Mouse (Mus musculus) cerebellum, adult (tissue): ENCODE results near the gene Pbld2.
"Not testable (repeated sequence)": the region's sequence is repeated elsewhere in the genome, so short reads cannot be mapped to it uniquely, and the experiment has no call there.

Experiments
- ATAC-seq: cut with Nextera tagmentation; 2 replicates; pipeline ENCODE4 v1.9.2; 2017; ENCODE audit warnings: mild to moderate bottlenecking, moderate library complexity, mixed read lengths; ENCODE audit not compliant: insufficient number of reproducible peaks, low FRiP score, low TSS enrichment

The Pbld2 gene

GRCm38 (mm10) chr10:63025016-63025415 is 901 bp downstream of the Pbld2 start:
- no peak for ATAC-seq

GRCm38 (mm10) chr10:63025491-63026011 is 1.4 kb downstream of the Pbld2 start:
- ATAC-seq: no peak

- no peak for ATAC-seq
Observed at GRCm38 (mm10) chr10:63026156-63026794, 2.2 kb downstream of the Pbld2 start.

GRCm38 (mm10) chr10:63026795-63027160 is 2.7 kb downstream of the Pbld2 start:
- ATAC-seq: no peak

GRCm38 (mm10) chr10:63027376-63028161 is 3.5 kb downstream of the Pbld2 start:
- ATAC-seq: no peak

- ATAC-seq: no peak
Observed at GRCm38 (mm10) chr10:63028396-63028795, 4.3 kb downstream of the Pbld2 start.

GRCm38 (mm10) chr10:63032267-63032666 is 8.2 kb downstream of the Pbld2 start:
- no peak for ATAC-seq

- ATAC-seq: no peak
Observed at GRCm38 (mm10) chr10:63032956-63033355, 8.8 kb downstream of the Pbld2 start.

- ATAC-seq: no peak
Observed at GRCm38 (mm10) chr10:63038571-63039320, 14.6 kb downstream of the Pbld2 start.

GRCm38 (mm10) chr10:63039867-63040628 is 15.9 kb downstream of the Pbld2 start:
- no peak for ATAC-seq

GRCm38 (mm10) chr10:63043154-63043553 is 19.0 kb downstream of the Pbld2 start:
- ATAC-seq: no peak

- no peak for ATAC-seq
Observed at GRCm38 (mm10) chr10:63047751-63048150, 23.6 kb downstream of the Pbld2 start.

GRCm38 (mm10) chr10:63049106-63049505 is 25.0 kb downstream of the Pbld2 start:
- no peak for ATAC-seq

GRCm38 (mm10) chr10:63051267-63051666 is 27.2 kb downstream of the Pbld2 start:
- ATAC-seq: no peak

- ATAC-seq: no peak
Observed at GRCm38 (mm10) chr10:63052011-63052410, 27.9 kb downstream of the Pbld2 start.

GRCm38 (mm10) chr10:63053007-63053406 is 28.9 kb downstream of the Pbld2 start:
- no peak for ATAC-seq

- ATAC-seq: not testable (repeated sequence)
Observed at GRCm38 (mm10) chr10:63054071-63054470, 30.0 kb downstream of the Pbld2 start.

GRCm38 (mm10) chr10:63054586-63054985 is 30.5 kb downstream of the Pbld2 start:
- ATAC-seq: no peak

GRCm38 (mm10) chr10:63056966-63057750 is 33.0 kb downstream of the Pbld2 start:
- no peak for ATAC-seq
